Mouse (Mus musculus): ENCODE results near the gene Rab8b. TPM values are rescaled to one million over a fixed set of nuclear protein-coding genes. Genes with fewer than 3 reads are reported as not detected.
A peak's percentile ranks its signal among the peaks of the same experiment; 100 is the strongest.

Rab8b gene
- 160 and 169 TPM in 2 replicates for polyA plus RNA-seq (2012; ENCODE audit: insufficient read depth, insufficient read length, missing spikeins)

DNA sequence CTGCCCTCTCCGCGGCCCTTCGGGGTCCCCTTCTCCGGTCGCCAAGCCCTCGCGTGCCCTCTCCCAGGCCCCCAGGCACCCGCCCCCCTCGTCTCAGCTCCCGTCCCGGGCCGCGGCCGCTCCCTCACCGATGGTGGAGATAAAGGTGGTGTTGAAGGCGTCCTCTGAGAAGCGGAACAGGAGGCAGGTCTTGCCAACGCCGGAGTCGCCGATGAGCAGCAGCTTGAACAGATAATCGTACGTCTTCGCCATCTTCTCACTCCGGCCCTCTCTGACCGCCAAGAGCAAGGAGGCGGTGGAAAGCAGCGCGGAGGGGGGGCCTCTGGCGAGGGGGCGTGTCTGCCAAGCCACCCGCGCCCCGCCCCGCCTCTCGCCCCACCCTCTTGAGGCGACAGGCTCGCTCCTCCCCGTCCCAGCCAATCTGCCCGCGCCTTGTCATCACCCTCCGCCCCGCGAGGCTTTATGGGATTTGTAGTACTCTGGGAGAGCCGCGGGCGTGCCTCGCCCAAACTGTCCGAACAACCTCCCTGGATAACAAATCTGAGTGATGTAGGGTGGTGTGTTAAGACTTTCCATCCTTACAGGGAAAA, at the start of gene Rab8b:
Gene Rab8b (minus strand): TSS at position 306 of the 590 bp plus-strand sequence.
- peak within 1 kb of the TSS; percentile 92 for H3K27ac ChIP-seq (ENCODE audit: insufficient read depth, low read depth, low read length)
- peak within 1 kb of the TSS; percentile 69 for H3K4me3 ChIP-seq (ENCODE audit: insufficient read depth, low read length)
- peaks cover 28% of the 10 kb centered on the region for H3K4me1 ChIP-seq (ENCODE audit: control insufficient read depth, insufficient read depth, low read length)
- no peak for TF ChIP-seq CTCF (IDR thresholded peaks at IDR 0.05; ENCODE audit: low read depth, low read length)
- TF ChIP-seq POLR2A (IDR thresholded peaks at IDR 0.05; ENCODE audit: borderline replicate concordance, low read depth, low read length): peak; percentile 88

- Histone ChIP-seq H3K4me1 (ENCODE audit: control insufficient read depth, insufficient read depth, low read length) (no peaks in the 10 kb centered on the region), H3K4me3 (ENCODE audit: insufficient read depth, low read length) (no peak overlapping the region), H3K27ac (ENCODE audit: insufficient read depth, low read depth, low read length) (no peak overlapping the region)
- TF ChIP-seq CTCF (IDR thresholded peaks at IDR 0.05; ENCODE audit: low read depth, low read length) (no peak), POLR2A (IDR thresholded peaks at IDR 0.05; ENCODE audit: borderline replicate concordance, low read depth, low read length) (no peak)
Observed at GRCm38 (mm10) chr9:66967492-66967891, 48.0 kb upstream of the Rab8b start.

GRCm38 (mm10) chr9:66961478-66961877, 42.0 kb upstream of the Rab8b start:
- no peak overlapping the region for H3K27ac ChIP-seq (ENCODE audit: insufficient read depth, low read depth, low read length)
- no peak for TF ChIP-seq CTCF (IDR thresholded peaks at IDR 0.05; ENCODE audit: low read depth, low read length)
- no peak for TF ChIP-seq POLR2A (IDR thresholded peaks at IDR 0.05; ENCODE audit: borderline replicate concordance, low read depth, low read length)
- no peak overlapping the region for H3K4me3 ChIP-seq (ENCODE audit: insufficient read depth, low read length)
- H3K4me1 ChIP-seq (ENCODE audit: control insufficient read depth, insufficient read depth, low read length): no peaks in the 10 kb centered on the region

DNA sequence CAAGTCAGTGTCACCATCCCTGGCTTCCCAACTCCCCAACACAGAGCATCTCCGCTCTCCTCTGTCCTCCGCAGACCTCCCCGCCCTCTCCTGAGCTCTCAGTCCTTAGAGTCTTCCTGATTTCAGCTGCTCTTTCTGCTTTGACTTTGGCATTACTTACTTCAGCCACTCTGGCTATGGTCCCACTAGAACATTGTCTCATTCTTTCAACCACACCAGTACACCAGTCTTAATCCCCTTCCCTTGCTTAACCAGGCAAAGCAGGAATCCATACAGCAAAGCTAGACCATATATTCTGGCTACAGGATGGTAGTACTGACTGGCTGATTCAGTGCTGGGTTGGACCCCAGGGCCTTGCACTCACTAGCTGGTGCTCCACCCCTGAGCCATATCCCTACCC, 38.0 kb upstream of the Rab8b start:
- no peaks in the 10 kb centered on the region for H3K4me1 ChIP-seq (ENCODE audit: control insufficient read depth, insufficient read depth, low read length)
- no peak overlapping the region for H3K4me3 ChIP-seq (ENCODE audit: insufficient read depth, low read length)
- no peak overlapping the region for H3K27ac ChIP-seq (ENCODE audit: insufficient read depth, low read depth, low read length)
- TF ChIP-seq CTCF (IDR thresholded peaks at IDR 0.05; ENCODE audit: low read depth, low read length) (no peak), POLR2A (IDR thresholded peaks at IDR 0.05; ENCODE audit: borderline replicate concordance, low read depth, low read length) (no peak)

DNA sequence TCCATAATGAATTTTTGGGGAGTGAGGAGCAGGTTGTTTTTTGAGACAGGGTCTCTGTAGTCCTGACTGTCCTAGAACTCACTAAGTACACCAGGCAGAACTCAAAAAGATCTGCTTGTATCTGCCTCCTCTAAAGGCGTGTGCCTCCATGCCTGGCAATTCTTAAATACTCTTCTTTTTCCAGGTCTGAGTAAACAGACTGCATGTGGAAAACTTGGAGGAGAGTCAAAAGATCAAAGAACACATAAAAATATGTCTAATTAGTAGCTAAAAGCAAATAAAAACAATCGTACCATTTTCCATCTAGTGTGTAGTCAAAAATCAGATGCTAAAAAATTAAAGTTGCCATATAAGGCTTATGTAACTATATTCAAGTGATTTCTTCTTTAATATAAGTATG, 33.4 kb upstream of the Rab8b start:
- TF ChIP-seq POLR2A (IDR thresholded peaks at IDR 0.05; ENCODE audit: borderline replicate concordance, low read depth, low read length) (no peak), CTCF (IDR thresholded peaks at IDR 0.05; ENCODE audit: low read depth, low read length) (no peak)

DNA sequence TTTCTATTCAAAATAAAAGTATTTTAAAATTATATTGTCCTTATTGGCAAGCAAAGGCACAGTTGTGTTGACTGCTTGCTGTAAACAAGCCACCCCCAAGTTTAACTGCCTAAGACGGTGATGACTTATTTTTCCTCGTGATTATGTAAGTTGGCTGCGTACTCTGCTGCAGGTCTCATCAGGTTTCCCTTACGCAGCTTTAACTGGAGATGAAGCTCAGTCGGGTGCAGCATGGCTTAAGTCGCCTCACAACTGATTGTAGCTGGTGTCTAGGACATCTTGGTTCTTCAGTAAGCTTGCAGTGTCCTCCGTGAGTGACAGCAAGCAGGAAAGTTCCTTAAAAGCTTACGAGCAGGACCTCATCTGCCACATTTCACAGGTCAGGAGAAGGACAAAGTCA, 32.8 kb upstream of the Rab8b start:
- TF ChIP-seq CTCF (IDR thresholded peaks at IDR 0.05; ENCODE audit: low read depth, low read length): no peak
- TF ChIP-seq POLR2A (IDR thresholded peaks at IDR 0.05; ENCODE audit: borderline replicate concordance, low read depth, low read length): no peak
- 0 out of 2 replicates have a peak, but pooled peaks cover 2% of the 10 kb centered on the region for H3K4me1 ChIP-seq (ENCODE audit: control insufficient read depth, insufficient read depth, low read length)

More for the DNA sequence above, 33.4 kb upstream of the Rab8b start:
- no peaks in the 10 kb centered on the region for H3K4me1 ChIP-seq (ENCODE audit: control insufficient read depth, insufficient read depth, low read length)
- no peak overlapping the region for H3K4me3 ChIP-seq (ENCODE audit: insufficient read depth, low read length)
- H3K27ac ChIP-seq (ENCODE audit: insufficient read depth, low read depth, low read length): no peak overlapping the region

DNA sequence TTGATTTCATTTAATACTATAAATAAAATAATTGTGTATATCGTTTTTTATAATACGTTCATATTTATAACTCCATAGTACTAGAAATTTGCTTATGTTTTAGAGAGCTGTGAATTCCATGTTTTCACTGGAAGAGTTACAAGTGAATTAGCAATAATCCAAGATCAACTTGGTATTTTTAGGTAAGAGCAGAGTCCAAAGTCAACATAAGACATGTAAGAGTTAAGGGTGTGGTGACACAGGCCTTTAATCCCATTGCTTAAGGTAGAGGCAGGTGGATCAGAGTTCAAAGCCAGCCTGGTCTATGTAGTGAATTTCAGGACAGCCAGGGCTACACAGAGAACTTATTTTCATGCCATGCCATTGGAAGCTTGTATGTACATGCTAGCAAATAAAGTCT, 29.0 kb upstream of the Rab8b start:
- Histone ChIP-seq H3K4me1 (ENCODE audit: control insufficient read depth, insufficient read depth, low read length) (peaks cover 6% of the 10 kb centered on the region; the same call in 1 of the 2 replicates), H3K4me3 (ENCODE audit: insufficient read depth, low read length) (no peak overlapping the region), H3K27ac (ENCODE audit: insufficient read depth, low read depth, low read length) (no peak overlapping the region)
- no peak for TF ChIP-seq CTCF (IDR thresholded peaks at IDR 0.05; ENCODE audit: low read depth, low read length)
- TF ChIP-seq POLR2A (IDR thresholded peaks at IDR 0.05; ENCODE audit: borderline replicate concordance, low read depth, low read length): no peak

More for the DNA sequence above, 32.8 kb upstream of the Rab8b start:
- Histone ChIP-seq H3K4me3 (ENCODE audit: insufficient read depth, low read length) (no peak overlapping the region), H3K27ac (ENCODE audit: insufficient read depth, low read depth, low read length) (no peak overlapping the region)

GRCm38 (mm10) chr9:66945647-66946641, 26.5 kb upstream of the Rab8b start, which contains the start of gene Rps27l:
Rps27l (plus strand) TSS chr9:66946086.
- Histone ChIP-seq H3K27ac (ENCODE audit: insufficient read depth, low read depth, low read length) (peak within 1 kb of the TSS; percentile 88), H3K4me1 (ENCODE audit: control insufficient read depth, insufficient read depth, low read length) (peaks cover 6% of the 10 kb centered on the region; the same call in 1 of the 2 replicates), H3K4me3 (ENCODE audit: insufficient read depth, low read length) (peak within 1 kb of the TSS; percentile 75)
- TF ChIP-seq CTCF (IDR thresholded peaks at IDR 0.05; ENCODE audit: low read depth, low read length): no peak

DNA sequence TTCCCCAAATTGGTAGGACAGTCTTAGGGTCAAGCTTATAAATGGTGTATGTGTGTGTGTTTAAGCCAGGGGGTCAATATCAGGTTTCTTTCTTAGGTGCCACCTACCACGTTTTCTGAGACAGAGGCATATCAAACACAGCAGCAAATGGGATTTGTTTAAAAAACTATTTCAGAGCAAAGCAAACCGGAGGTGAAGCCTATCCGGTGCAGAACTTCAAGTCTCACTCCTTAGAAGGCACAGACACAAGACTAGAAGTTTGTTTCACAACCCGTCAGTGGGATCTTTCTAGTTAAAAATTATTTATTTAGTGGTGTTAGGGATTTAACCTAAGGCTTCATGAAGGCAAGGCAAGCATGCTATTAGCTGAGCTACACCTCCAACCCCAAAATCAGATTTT, 25.7 kb upstream of the Rab8b start:
- peaks cover 6% of the 10 kb centered on the region; the same call in 1 of the 2 replicates for H3K4me1 ChIP-seq (ENCODE audit: control insufficient read depth, insufficient read depth, low read length)
- TF ChIP-seq CTCF (IDR thresholded peaks at IDR 0.05; ENCODE audit: low read depth, low read length): no peak
- no peak for TF ChIP-seq POLR2A (IDR thresholded peaks at IDR 0.05; ENCODE audit: borderline replicate concordance, low read depth, low read length)

GRCm38 (mm10) chr9:66938836-66939235, 19.3 kb upstream of the Rab8b start:
- H3K4me3 ChIP-seq (ENCODE audit: insufficient read depth, low read length): no peak overlapping the region
- no peaks in the 10 kb centered on the region for H3K4me1 ChIP-seq (ENCODE audit: control insufficient read depth, insufficient read depth, low read length)
- no peak overlapping the region for H3K27ac ChIP-seq (ENCODE audit: insufficient read depth, low read depth, low read length)
- TF ChIP-seq CTCF (IDR thresholded peaks at IDR 0.05; ENCODE audit: low read depth, low read length): no peak

More for the DNA sequence above, 25.7 kb upstream of the Rab8b start:
- H3K4me3 ChIP-seq (ENCODE audit: insufficient read depth, low read length): peak overlapping the region; percentile 66
- H3K27ac ChIP-seq (ENCODE audit: insufficient read depth, low read depth, low read length): peak overlapping the region; percentile 77
